Mouse (Mus musculus) kidney, adult 2 months (tissue): ENCODE data around the gene Crtc3. TPM values are rescaled to one million over a fixed set of nuclear protein-coding genes. Genes with fewer than 3 reads are reported as not detected.

ENCODE experiments used
- DNase-seq: peaks from one replicate; pipeline ENCODE4 v3.0.0; 2021
- H3K27ac ChIP-seq: fragments of 200-500 bp; 2 replicates; pipeline ENCODE4 v1.5.1; 2012; ENCODE audit warnings: low read depth, low read length, control low read depth, inconsistent platforms; ENCODE audit not compliant: insufficient read depth
- H3K27me3 ChIP-seq: fragments of 200-500 bp; replicated peaks from 2 replicates; pipeline ENCODE4 v1.6.1; 2012; ENCODE audit warnings: mild to moderate bottlenecking, moderate library complexity, low read length, inconsistent platforms; ENCODE audit not compliant: control insufficient read depth, insufficient read depth
- H3K36me3 ChIP-seq: fragments of 200-500 bp; 2 replicates; pipeline ENCODE4 v1.6.1; 2012; ENCODE audit warnings: mild to moderate bottlenecking, moderate library complexity, low read length, inconsistent platforms; ENCODE audit not compliant: control insufficient read depth, insufficient read depth
- H3K4me1 ChIP-seq: fragments of 200-500 bp; 2 replicates; pipeline ENCODE4 v1.6.1; 2011; ENCODE audit warnings: low read length; ENCODE audit not compliant: control insufficient read depth, insufficient read depth
- H3K4me3 ChIP-seq: fragments of 200-500 bp; 2 replicates; pipeline ENCODE4 v1.5.1; 2011; ENCODE audit warnings: mild to moderate bottlenecking, low read depth, low read length, control low read depth; ENCODE audit not compliant: insufficient read depth
- CTCF ChIP-seq: fragments of 200-500 bp; conservative IDR thresholded peaks from 2 replicates; pipeline ENCODE4 v1.5.1; 2011; ENCODE audit warnings: low read depth, mild to moderate bottlenecking, control low read depth, low read length, moderate library complexity, mixed read lengths; ENCODE audit not compliant: insufficient read depth, insufficient read length
- POLR2A ChIP-seq: fragments of 200-500 bp; IDR thresholded peaks from one replicate; pipeline ENCODE4 v1.6.1; 2011; ENCODE audit warnings: low read depth, low read length, control low read depth
- WGBS: fragments of 180-500 bp; shearing (Covaris S2); methylation state at CpG from one replicate; pipeline ENCODE4 v1.1.7; 2018; 5-methylcytosine and 5-hydroxymethylcytosine counted together
- polyA plus RNA-seq: library from polyadenylated mRNA; depleted of rRNA; stranded (reverse); fragments of >200 nt; gene quantifications from 2 replicates; pipeline ENCODE4 v1.2.3, GENCODE M21; 2012

Crtc3 gene
- polyA plus RNA-seq, 1 experiment = 13.3 TPM

DNA sequence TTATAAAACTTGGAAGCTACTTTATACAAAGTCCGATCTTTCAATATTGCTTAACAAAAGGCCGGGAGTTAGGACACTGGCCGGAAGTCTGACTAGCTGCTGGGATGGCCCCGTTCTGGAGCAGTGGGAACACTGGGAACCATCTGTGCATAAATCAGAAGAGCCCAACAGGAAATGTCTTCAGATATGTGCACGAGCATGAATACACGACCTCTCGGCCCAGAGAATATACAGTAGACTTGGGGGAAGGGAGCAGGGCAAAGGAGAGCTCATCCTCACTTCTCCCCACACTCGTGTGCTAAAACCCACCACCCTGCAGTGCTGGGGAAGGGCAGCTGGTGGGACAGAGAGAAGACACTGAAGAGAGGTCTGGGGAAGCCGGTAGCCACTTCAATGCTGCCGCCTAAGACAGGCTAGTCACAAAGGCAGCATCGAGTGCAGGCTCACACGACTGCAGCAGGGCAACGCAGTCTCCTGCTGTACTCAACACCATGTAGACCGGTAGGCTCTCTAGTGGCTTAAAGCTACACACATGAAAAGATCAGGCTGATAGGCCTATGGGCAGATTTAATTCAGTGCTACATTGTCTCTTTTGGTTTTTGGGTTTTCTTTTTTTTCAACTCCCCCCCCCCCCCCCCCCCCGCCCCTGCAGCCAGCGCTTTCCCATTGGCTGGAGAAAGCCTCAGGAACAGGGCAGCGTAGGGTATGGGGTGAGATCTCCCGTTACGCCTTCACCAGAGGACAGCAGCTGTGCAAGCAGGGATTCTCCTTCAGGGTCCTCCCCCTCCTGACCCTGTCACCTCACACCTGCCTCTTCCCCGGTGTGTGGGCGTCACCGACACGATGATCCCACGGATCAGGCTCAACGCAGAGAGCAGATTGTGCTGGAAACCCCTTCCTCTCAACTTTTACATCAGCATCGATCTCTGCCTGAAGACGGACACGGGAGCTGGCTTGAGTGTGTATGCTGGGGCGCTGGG lies 101.7 kb downstream of the Crtc3 start:
- H3K27me3 ChIP-seq = no peaks in the 10 kb centered on the region
- TF ChIP-seq CTCF = no peak
- TF ChIP-seq POLR2A = no peak
- H3K4me1 ChIP-seq = no peaks in the 10 kb centered on the region; the same call in 1 of the 2 replicates
- peak overlapping the region; percentile 51 for H3K27ac ChIP-seq
- peak; percentile 70 for DNase-seq
- peak overlapping the region; percentile 30; the same call in 1 of the 2 replicates for H3K4me3 ChIP-seq
- H3K36me3 ChIP-seq = peaks cover 2% of the 10 kb centered on the region
- WGBS = 19% methylated on average over 29 of the region's 29 CpGs

- no peak overlapping the region for H3K4me3 ChIP-seq
- H3K36me3 ChIP-seq = no peaks in the 10 kb centered on the region; the same call in none of the 2 replicates
- H3K27ac ChIP-seq = peak overlapping the region; percentile 53
- TF ChIP-seq POLR2A (no peak), CTCF (no peak)
- 43% methylated on average over 4 of the region's 4 CpGs for WGBS
- no peaks in the 10 kb centered on the region; the same call in 1 of the 2 replicates for H3K4me1 ChIP-seq
- DNase-seq = no peak
- H3K27me3 ChIP-seq = no peaks in the 10 kb centered on the region
Measured at GRCm38 (mm10) chr7:80586161-80586560, 102.5 kb downstream of the Crtc3 start.

- no peak for TF ChIP-seq POLR2A
- TF ChIP-seq CTCF = no peak
Measured at GRCm38 (mm10) chr7:80585380-80585779, 103.3 kb downstream of the Crtc3 start.

GRCm38 (mm10) chr7:80583981-80584380 lies 104.7 kb downstream of the Crtc3 start:
- Histone ChIP-seq H3K27me3 (no peaks in the 10 kb centered on the region), H3K4me1 (no peaks in the 10 kb centered on the region; the same call in 1 of the 2 replicates), H3K36me3 (no peaks in the 10 kb centered on the region), H3K4me3 (no peak overlapping the region), H3K27ac (no peak overlapping the region)
- peak; percentile 66 for DNase-seq
- whole genome bisulfite sequencing = 32% methylated on average over 6 of the region's 6 CpGs
- TF ChIP-seq CTCF = peak; percentile 84
- no peak for TF ChIP-seq POLR2A

More at GRCm38 (mm10) chr7:80585380-80585779, 103.3 kb downstream of the Crtc3 start:
- 78% methylated on average over 9 of the region's 9 CpGs for WGBS
- no peak for DNase-seq
- no peak overlapping the region for H3K27ac ChIP-seq
- H3K27me3 ChIP-seq = no peaks in the 10 kb centered on the region
- H3K4me3 ChIP-seq = no peak overlapping the region
- no peaks in the 10 kb centered on the region; the same call in none of the 2 replicates for H3K36me3 ChIP-seq
- no peaks in the 10 kb centered on the region; the same call in 1 of the 2 replicates for H3K4me1 ChIP-seq

DNA sequence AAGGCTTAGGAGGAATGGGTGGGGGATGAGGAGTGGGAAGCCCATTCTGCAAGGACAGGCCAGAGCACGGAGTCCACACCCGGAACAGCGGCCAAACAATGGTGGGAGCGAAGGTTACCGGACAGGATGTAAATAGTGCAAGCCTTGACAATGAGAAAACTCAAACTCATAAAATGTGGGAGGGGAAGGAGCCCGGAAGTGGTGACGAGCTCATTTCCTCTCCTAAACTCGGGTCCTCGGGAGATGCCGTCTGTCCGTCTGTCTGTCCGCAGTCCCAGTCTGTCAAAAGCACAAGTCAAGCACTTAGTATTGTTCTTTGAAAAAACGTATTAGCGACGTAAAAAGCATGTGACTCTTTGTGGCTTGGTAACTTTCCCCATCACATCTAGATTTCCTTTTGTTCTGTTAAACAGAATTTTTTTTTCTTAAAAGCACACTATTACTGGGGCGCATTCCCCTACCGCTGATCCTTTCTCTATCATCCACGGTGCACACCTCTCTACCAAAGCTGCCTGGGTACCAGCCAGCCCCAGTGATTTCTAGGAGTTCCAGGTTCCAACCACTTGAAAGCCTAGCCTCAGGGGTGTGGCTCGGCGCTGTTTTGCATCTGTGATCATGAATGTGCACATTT lies 105.7 kb downstream of the Crtc3 start:
- WGBS = 28% methylated on average over 20 of the region's 20 CpGs
- DNase-seq = peak; percentile 74
- peak overlapping the region; percentile 2; the same call in 1 of the 2 replicates for H3K27ac ChIP-seq
- no peak overlapping the region for H3K4me3 ChIP-seq
- TF ChIP-seq POLR2A (no peak), CTCF (no peak)
- H3K4me1 ChIP-seq = no peaks in the 10 kb centered on the region; the same call in 1 of the 2 replicates
- H3K27me3 ChIP-seq = no peaks in the 10 kb centered on the region
- H3K36me3 ChIP-seq = no peaks in the 10 kb centered on the region

DNA sequence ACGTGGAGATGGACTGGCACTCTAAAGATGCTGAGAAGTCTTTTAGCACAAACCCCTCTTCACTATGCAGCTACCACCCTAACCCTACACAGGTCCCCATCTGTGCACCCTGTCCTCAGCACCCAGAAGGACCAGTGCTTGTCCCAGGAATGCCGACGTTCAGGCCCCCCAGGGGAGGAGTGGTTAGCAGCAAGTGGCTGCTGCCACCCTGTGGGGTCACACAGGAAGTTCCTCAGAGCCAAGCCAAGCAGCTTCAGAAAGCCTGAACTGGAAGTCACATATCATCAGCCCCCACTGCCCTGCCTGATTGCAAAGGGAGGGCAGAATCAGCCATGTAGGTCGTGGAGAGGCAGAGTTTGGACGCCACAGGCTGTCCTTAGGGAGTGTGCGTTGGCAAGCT lies 108.3 kb downstream of the Crtc3 start:
- no peaks in the 10 kb centered on the region for H3K4me1 ChIP-seq
- DNase-seq = peak; percentile 44
- H3K4me3 ChIP-seq = no peak overlapping the region
- peak; percentile 70 for TF ChIP-seq CTCF
- no peak for TF ChIP-seq POLR2A
- 17% methylated on average over 6 of the region's 6 CpGs for WGBS
- no peaks in the 10 kb centered on the region for H3K36me3 ChIP-seq
- no peak overlapping the region for H3K27ac ChIP-seq
- H3K27me3 ChIP-seq = no peaks in the 10 kb centered on the region
